Mouse (Mus musculus): ENCODE data around the gene Dock1. TPM values are rescaled to one million over a fixed set of nuclear protein-coding genes. Genes with fewer than 3 reads are reported as not detected.

The Dock1 gene
- total and polyA plus RNA-seq, 3 experiments: not detected

DNA sequence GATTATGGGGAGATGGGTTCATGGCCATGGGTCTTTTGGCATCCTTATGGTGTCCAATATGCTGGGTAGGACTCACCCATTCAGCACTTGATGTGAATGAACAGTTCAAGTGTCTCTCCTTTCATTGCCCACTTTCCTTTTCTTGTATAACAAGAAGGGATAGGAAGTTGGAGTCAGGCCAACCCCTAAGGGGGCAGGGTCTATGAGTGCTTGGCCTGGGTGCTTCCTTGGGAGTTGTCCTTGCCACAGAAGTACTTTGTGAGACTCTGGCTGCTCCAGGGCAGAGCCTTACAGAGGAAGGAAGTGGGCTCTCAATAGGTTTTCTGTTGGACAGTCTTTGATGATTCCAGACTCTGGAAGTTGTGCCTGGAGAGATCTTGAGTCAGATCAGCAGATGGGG, 58.9 kb downstream of the Dock1 start:
- ATAC-seq (ENCODE audit: extremely low read depth, insufficient number of reproducible peaks, low FRiP score, poor library complexity, severe bottlenecking) (no peak), DNase-seq (ENCODE audit: low spot score) (no peak)
- no peak for TF ChIP-seq TAL1 (conservative IDR thresholded peaks at IDR 0.05; ENCODE audit: low read depth, low read length)
- no peak for TF ChIP-seq GATA2 (IDR thresholded peaks at IDR 0.05; ENCODE audit: borderline replicate concordance, low read depth, low read length)
- no peak for TF ChIP-seq CTCF (IDR thresholded peaks at IDR 0.05; ENCODE audit: low read depth, low read length)
- no peak for TF ChIP-seq POLR2AphosphoS5 (IDR thresholded peaks at IDR 0.05; ENCODE audit: insufficient replicate concordance, low read depth, low read length)
- TF ChIP-seq GATA1 (IDR thresholded peaks at IDR 0.05; ENCODE audit: borderline replicate concordance, low read length): no peak
- H3K36me3 ChIP-seq (replicated peaks): no peaks in the 10 kb centered on the region
- no peaks in the 10 kb centered on the region for H3K27me3 ChIP-seq (ENCODE audit: insufficient read depth, low read length)
- H3K9me3 ChIP-seq (replicated peaks): peaks cover 70% of the 10 kb centered on the region
- H3K4me1 ChIP-seq (ENCODE audit: insufficient read depth, low read depth, low read length): no peaks in the 10 kb centered on the region
- no peak overlapping the region for H3K4me3 ChIP-seq (ENCODE audit: low read depth, low read length)

DNA sequence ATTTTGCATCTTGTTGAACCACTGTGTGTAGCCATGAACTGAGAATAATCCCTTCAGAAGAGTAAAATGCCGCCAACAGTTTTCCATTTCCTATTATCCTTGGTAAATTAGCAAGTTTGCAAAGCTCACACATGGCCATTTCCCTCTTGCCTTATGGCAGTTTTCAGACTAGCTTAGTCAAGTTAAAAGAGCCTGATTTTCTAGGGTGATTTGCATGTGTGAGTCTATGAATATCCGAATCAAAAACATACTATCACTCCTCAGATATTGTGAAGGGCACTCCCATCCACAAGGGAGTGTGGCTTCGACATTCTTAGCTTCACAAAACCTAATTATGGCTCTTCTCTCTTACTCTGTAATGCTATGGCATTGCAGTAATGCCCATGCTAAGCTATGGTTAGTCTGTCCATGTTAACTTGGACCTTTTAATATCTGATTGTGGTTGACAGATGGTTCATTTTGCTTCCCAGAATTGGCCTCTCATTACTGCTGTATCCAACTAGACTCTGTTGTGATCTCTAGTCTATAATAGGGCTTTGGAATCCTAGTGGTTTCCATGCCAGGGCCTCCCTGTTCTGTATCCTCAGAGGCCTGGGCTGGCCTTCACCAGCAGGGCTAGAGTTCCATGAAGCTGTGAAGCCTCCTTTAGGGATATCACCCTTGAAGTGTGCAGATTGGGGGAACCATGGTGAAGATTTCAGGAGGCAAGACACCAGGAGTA, 60.1 kb downstream of the Dock1 start:
- H3K4me1 ChIP-seq (ENCODE audit: insufficient read depth, low read depth, low read length): no peaks in the 10 kb centered on the region
- DNase-seq (ENCODE audit: low spot score) (no peak), ATAC-seq (ENCODE audit: extremely low read depth, insufficient number of reproducible peaks, low FRiP score, poor library complexity, severe bottlenecking) (no peak)
- peaks cover 66% of the 10 kb centered on the region for H3K9me3 ChIP-seq (replicated peaks)
- H3K27me3 ChIP-seq (ENCODE audit: insufficient read depth, low read length): no peaks in the 10 kb centered on the region
- no peak overlapping the region for H3K4me3 ChIP-seq (ENCODE audit: low read depth, low read length)
- TF ChIP-seq POLR2AphosphoS5 (IDR thresholded peaks at IDR 0.05; ENCODE audit: insufficient replicate concordance, low read depth, low read length) (no peak), TAL1 (conservative IDR thresholded peaks at IDR 0.05; ENCODE audit: low read depth, low read length) (no peak), GATA1 (IDR thresholded peaks at IDR 0.05; ENCODE audit: borderline replicate concordance, low read length) (no peak), GATA2 (IDR thresholded peaks at IDR 0.05; ENCODE audit: borderline replicate concordance, low read depth, low read length) (no peak), CTCF (IDR thresholded peaks at IDR 0.05; ENCODE audit: low read depth, low read length) (no peak)
- no peaks in the 10 kb centered on the region for H3K36me3 ChIP-seq (replicated peaks)

DNA sequence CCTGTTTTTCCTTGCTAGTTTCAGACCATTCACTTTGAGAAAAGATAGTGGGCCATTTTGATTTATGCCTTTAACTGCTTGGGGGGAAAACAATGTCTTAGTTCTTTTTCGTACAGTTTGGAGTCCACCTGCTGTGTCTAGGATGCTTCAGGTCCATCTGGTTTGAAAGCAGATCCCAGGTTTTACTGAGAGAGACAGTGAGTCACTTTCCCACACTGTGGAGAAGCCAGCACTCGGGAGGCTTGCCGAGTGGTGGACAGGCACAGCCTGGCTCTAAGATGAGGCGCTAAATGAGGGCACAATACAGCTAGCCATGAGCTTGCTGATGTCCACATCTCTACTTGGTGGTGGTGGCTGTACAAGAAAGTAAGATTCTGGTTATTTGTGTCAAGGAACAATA, 76.6 kb downstream of the Dock1 start:
- no peaks in the 10 kb centered on the region for H3K27me3 ChIP-seq (ENCODE audit: insufficient read depth, low read length)

DNA sequence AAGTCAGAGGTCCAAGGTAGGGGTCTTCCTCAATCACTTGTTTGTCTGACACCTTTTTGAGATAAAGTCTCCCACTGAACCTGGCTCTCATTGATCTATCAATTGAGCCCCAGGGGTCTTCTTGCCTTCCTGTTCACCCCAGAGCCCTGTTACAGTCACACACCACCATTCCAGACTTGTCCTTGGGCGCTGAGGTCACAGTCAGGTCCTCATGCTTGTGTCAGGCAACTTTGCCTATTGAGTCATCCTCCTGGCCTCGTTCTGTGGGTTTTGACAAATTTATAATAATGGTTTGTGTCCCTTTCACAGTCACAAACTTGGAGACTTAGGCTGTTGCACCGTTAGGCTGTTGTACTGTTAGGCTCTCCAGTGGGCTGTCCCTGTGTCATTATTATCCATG, 77.9 kb downstream of the Dock1 start:
- DNase-seq (ENCODE audit: low spot score) (no peak), ATAC-seq (ENCODE audit: extremely low read depth, insufficient number of reproducible peaks, low FRiP score, poor library complexity, severe bottlenecking) (no peak)
- Histone ChIP-seq H3K27me3 (ENCODE audit: insufficient read depth, low read length) (no peaks in the 10 kb centered on the region), H3K4me3 (ENCODE audit: low read depth, low read length) (no peak overlapping the region), H3K9me3 (replicated peaks) (peaks cover 70% of the 10 kb centered on the region), H3K4me1 (ENCODE audit: insufficient read depth, low read depth, low read length) (no peaks in the 10 kb centered on the region), H3K36me3 (replicated peaks) (no peaks in the 10 kb centered on the region)
- TF ChIP-seq GATA1 (IDR thresholded peaks at IDR 0.05; ENCODE audit: borderline replicate concordance, low read length) (no peak), CTCF (IDR thresholded peaks at IDR 0.05; ENCODE audit: low read depth, low read length) (no peak), POLR2AphosphoS5 (IDR thresholded peaks at IDR 0.05; ENCODE audit: insufficient replicate concordance, low read depth, low read length) (no peak), GATA2 (IDR thresholded peaks at IDR 0.05; ENCODE audit: borderline replicate concordance, low read depth, low read length) (no peak), TAL1 (conservative IDR thresholded peaks at IDR 0.05; ENCODE audit: low read depth, low read length) (no peak)

More for the DNA sequence above, 76.6 kb downstream of the Dock1 start:
- Histone ChIP-seq H3K4me3 (ENCODE audit: low read depth, low read length) (no peak overlapping the region), H3K9me3 (replicated peaks) (peaks cover 70% of the 10 kb centered on the region), H3K36me3 (replicated peaks) (no peaks in the 10 kb centered on the region), H3K4me1 (ENCODE audit: insufficient read depth, low read depth, low read length) (no peaks in the 10 kb centered on the region)
- ATAC-seq (ENCODE audit: extremely low read depth, insufficient number of reproducible peaks, low FRiP score, poor library complexity, severe bottlenecking): no peak
- DNase-seq (ENCODE audit: low spot score): no peak
- TF ChIP-seq POLR2AphosphoS5 (IDR thresholded peaks at IDR 0.05; ENCODE audit: insufficient replicate concordance, low read depth, low read length) (no peak), GATA2 (IDR thresholded peaks at IDR 0.05; ENCODE audit: borderline replicate concordance, low read depth, low read length) (no peak), TAL1 (conservative IDR thresholded peaks at IDR 0.05; ENCODE audit: low read depth, low read length) (no peak), CTCF (IDR thresholded peaks at IDR 0.05; ENCODE audit: low read depth, low read length) (no peak), GATA1 (IDR thresholded peaks at IDR 0.05; ENCODE audit: borderline replicate concordance, low read length) (no peak)

DNA sequence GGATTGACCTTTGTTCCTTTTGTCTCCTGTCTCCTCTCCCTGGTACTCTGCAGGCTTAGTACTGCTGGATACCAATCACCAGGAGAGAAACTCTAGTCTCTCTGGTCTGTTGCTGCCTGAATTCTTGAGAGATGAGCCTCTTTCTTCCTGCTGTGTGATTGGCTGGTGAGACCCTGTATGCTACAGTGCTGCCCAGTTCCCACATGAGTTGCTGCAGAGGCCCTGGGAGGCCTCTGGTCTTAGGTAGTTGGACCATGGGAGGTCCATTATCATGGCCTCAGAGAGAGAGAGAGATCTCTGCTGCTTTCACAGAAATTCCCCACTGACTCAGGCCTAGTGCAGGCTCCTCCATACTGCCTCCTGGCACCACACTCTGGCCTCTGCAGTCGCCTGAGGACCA, 79.2 kb downstream of the Dock1 start:
- Histone ChIP-seq H3K4me1 (ENCODE audit: insufficient read depth, low read depth, low read length) (no peaks in the 10 kb centered on the region), H3K4me3 (ENCODE audit: low read depth, low read length) (no peak overlapping the region), H3K36me3 (replicated peaks) (no peaks in the 10 kb centered on the region), H3K27me3 (ENCODE audit: insufficient read depth, low read length) (no peaks in the 10 kb centered on the region), H3K9me3 (replicated peaks) (peaks cover 65% of the 10 kb centered on the region)
- no peak for DNase-seq (ENCODE audit: low spot score)
- no peak for ATAC-seq (ENCODE audit: extremely low read depth, insufficient number of reproducible peaks, low FRiP score, poor library complexity, severe bottlenecking)
- TF ChIP-seq GATA2 (IDR thresholded peaks at IDR 0.05; ENCODE audit: borderline replicate concordance, low read depth, low read length) (no peak), CTCF (IDR thresholded peaks at IDR 0.05; ENCODE audit: low read depth, low read length) (no peak), POLR2AphosphoS5 (IDR thresholded peaks at IDR 0.05; ENCODE audit: insufficient replicate concordance, low read depth, low read length) (no peak), GATA1 (IDR thresholded peaks at IDR 0.05; ENCODE audit: borderline replicate concordance, low read length) (no peak), TAL1 (conservative IDR thresholded peaks at IDR 0.05; ENCODE audit: low read depth, low read length) (no peak)

DNA sequence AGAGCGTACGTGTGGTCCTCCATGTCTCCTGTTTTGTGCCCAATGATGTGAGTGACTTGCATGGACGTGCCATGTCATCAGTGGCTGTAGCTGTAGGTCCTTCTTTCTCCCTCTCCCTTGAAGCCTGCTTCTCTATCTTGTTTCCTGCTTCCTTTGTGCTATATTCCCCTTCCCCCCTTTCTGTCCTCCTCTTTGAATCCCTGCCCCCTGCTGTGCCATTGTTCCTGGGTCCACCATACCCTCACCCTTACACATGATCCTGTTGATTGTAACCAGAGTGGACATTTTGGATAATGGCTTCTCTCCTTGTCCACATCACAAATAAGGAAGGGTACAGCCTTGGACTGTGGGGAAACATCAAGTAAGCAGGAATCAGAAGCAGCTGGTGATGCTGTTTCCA, 81.0 kb downstream of the Dock1 start:
- DNase-seq (ENCODE audit: low spot score) (no peak), ATAC-seq (ENCODE audit: extremely low read depth, insufficient number of reproducible peaks, low FRiP score, poor library complexity, severe bottlenecking) (no peak)
- Histone ChIP-seq H3K9me3 (replicated peaks) (peaks cover 74% of the 10 kb centered on the region), H3K4me1 (ENCODE audit: insufficient read depth, low read depth, low read length) (no peaks in the 10 kb centered on the region), H3K36me3 (replicated peaks) (no peaks in the 10 kb centered on the region), H3K4me3 (ENCODE audit: low read depth, low read length) (no peak overlapping the region), H3K27me3 (ENCODE audit: insufficient read depth, low read length) (no peaks in the 10 kb centered on the region)
- TF ChIP-seq TAL1 (conservative IDR thresholded peaks at IDR 0.05; ENCODE audit: low read depth, low read length): no peak
- no peak for TF ChIP-seq CTCF (IDR thresholded peaks at IDR 0.05; ENCODE audit: low read depth, low read length)
- TF ChIP-seq POLR2AphosphoS5 (IDR thresholded peaks at IDR 0.05; ENCODE audit: insufficient replicate concordance, low read depth, low read length): no peak
- no peak for TF ChIP-seq GATA1 (IDR thresholded peaks at IDR 0.05; ENCODE audit: borderline replicate concordance, low read length)
- TF ChIP-seq GATA2 (IDR thresholded peaks at IDR 0.05; ENCODE audit: borderline replicate concordance, low read depth, low read length): no peak
